Mouse (Mus musculus): ENCODE results near the gene Mogat2.

DNA sequence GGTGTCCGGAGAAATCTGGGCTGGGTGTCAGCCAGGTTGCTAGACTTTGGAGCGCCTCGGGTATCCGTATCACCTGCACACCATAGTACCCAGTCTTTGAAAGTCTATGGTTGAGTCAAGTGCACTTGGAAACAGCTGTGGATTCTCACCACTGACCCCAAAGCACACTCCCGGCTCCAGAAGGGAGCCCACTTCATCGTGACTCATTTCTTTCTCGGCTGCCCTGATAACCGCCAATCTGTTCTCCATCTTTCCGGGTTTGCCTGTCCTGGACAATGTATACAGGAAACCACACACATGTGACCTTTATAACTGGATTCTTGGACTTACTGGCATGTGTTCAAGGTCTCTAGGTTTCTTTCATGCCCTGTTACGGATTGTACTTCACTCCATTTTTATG is 11.8 kb downstream of the Mogat2 start:
- no peak for TF ChIP-seq CTCF (IDR thresholded peaks at IDR 0.05; ENCODE audit: insufficient read depth, low read depth, low read length)
- no peak for TF ChIP-seq POLR2A (IDR thresholded peaks at IDR 0.05; ENCODE audit: insufficient read depth, low read depth, low read length)
